Mouse (Mus musculus) forebrain, postnatal 0 days (tissue): ENCODE measurements around the gene Cntn5. TPM values are rescaled to one million over a fixed set of nuclear protein-coding genes. Genes with fewer than 3 reads are reported as not detected.

Experiments used
- ATAC-seq: fragments of 200-750 bp; cut with Nextera tagmentation; 2 replicates; pipeline ENCODE4 v1.8.0; 2017; ENCODE audit warnings: mild to moderate bottlenecking, moderate library complexity
- DNase-seq: peaks from one replicate; pipeline ENCODE4 v3.0.0-alpha.2; 2015
- H3K27ac ChIP-seq: fragments of 300-500 bp; sonication (generic); 2 replicates; pipeline ENCODE4 v1.5.1; 2014; ENCODE audit warnings: low read depth, mild to moderate bottlenecking, antibody characterized with exemption, low read length, moderate library complexity, mixed read lengths
- H3K27me3 ChIP-seq: fragments of 300-500 bp; sonication (generic); 2 replicates; pipeline ENCODE4 v1.6.1; 2014; ENCODE audit warnings: mild to moderate bottlenecking, low read length, mixed read lengths; ENCODE audit not compliant: insufficient read depth
- H3K36me3 ChIP-seq: fragments of 300-500 bp; sonication (generic); 2 replicates; pipeline ENCODE4 v1.6.1; 2014; ENCODE audit warnings: mild to moderate bottlenecking, moderate library complexity; ENCODE audit not compliant: insufficient read depth
- H3K4me1 ChIP-seq: fragments of 300-500 bp; sonication (generic); 2 replicates; pipeline ENCODE4 v1.6.1; 2014; ENCODE audit warnings: antibody characterized with exemption; ENCODE audit not compliant: insufficient read depth
- H3K4me2 ChIP-seq: fragments of 300-500 bp; sonication (generic); 2 replicates; pipeline ENCODE4 v1.6.1; 2014; ENCODE audit warnings: low read depth, mild to moderate bottlenecking, moderate library complexity
- H3K4me3 ChIP-seq: fragments of 300-500 bp; sonication (generic); 2 replicates; pipeline ENCODE4 v1.5.1; 2014; ENCODE audit warnings: low read depth, low read length, mixed read lengths
- H3K9ac ChIP-seq: fragments of 300-500 bp; sonication (generic); 2 replicates; pipeline ENCODE4 v1.6.1; 2014; ENCODE audit warnings: mild to moderate bottlenecking
- H3K9me3 ChIP-seq: fragments of 300-500 bp; sonication (generic); 2 replicates; pipeline ENCODE4 v1.6.1; 2016; ENCODE audit warnings: low read length
- CTCF ChIP-seq: sonication (generic); IDR thresholded peaks from 2 replicates; pipeline ENCODE4 v1.5.1; 2016; ENCODE audit warnings: antibody characterized with exemption, control low read depth, low read depth
- WGBS: fragments of 180-500 bp; shearing (Covaris S2); extraction: QIAGEN DNeasy Blood & Tissue Kit; methylation state at CpG from one replicate; pipeline ENCODE4 v1.1.7; 2014; 5-methylcytosine and 5-hydroxymethylcytosine counted together
- polyA plus RNA-seq: library from polyadenylated mRNA; unstranded; fragments of >200 nt; fragmentation: Nextera tagmentation; extraction: Ambion mirVana; gene quantifications from 2 replicates; pipeline ENCODE4 v1.2.1, GENCODE M21; 2015
- total RNA-seq: library from RNA; depleted of rRNA; stranded (reverse); fragments of >200 nt; gene quantifications from 2 replicates; pipeline ENCODE4 v1.2.3, GENCODE M21; 2014

The Cntn5 gene
- total and polyA plus RNA-seq, 2 experiments from 2014 or later = 15.5 to 25.9 TPM

DNA sequence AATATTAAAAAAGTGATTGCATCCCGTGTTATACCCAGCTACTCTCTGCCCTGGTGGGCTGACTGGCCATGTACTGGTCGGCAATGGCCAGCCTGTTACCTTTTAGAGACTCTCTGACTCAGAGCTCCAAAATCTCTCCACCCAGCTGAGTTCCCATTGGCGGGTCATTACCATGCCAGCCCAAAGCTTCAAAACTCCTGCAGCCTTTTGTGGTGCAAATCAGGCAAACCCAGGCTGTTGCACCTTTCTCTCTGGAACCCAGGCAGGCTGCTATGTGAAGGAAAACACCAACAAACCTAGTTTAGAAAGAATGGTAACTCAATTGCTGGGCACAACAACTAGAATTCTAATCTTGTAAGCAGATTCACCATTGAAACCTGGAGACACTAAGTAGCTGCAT lies 639.0 kb downstream of the Cntn5 start:
- 36% methylated on average over 3 of the region's 3 CpGs for WGBS
- no peak for DNase-seq
- H3K36me3 ChIP-seq = no peaks in the 10 kb centered on the region
- TF ChIP-seq CTCF = no peak
- H3K9me3 ChIP-seq = no peaks in the 10 kb centered on the region
- no peak overlapping the region for H3K9ac ChIP-seq
- no peak overlapping the region for H3K4me3 ChIP-seq
- no peak overlapping the region for H3K4me2 ChIP-seq
- H3K27ac ChIP-seq = no peak overlapping the region
- ATAC-seq = no peak
- H3K4me1 ChIP-seq = no peaks in the 10 kb centered on the region
- H3K27me3 ChIP-seq = no peaks in the 10 kb centered on the region

DNA sequence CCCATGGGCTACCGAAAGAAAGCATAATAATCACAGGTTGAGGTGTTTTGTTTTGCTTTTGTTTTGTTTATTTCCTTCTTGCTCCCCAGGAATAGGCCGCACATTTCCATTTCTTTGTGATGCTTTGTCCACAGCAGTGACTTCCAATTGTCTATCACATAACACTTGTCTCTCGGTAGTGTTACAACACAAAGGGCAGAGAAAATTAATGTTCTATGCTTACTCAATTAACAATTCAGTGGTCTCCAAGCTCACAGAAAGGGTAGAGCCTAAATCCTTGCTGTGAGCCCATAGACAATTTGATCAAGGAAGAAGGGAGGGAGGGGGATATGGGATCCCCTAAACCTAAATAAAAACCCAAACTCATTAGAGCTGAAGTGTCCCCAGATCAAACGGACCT lies 671.2 kb downstream of the Cntn5 start:
- Histone ChIP-seq H3K4me1 (no peaks in the 10 kb centered on the region), H3K4me2 (no peak overlapping the region), H3K4me3 (no peak overlapping the region), H3K27ac (no peak overlapping the region), H3K9me3 (no peaks in the 10 kb centered on the region), H3K27me3 (no peaks in the 10 kb centered on the region), H3K9ac (no peak overlapping the region), H3K36me3 (no peaks in the 10 kb centered on the region)
- DNase-seq = no peak
- TF ChIP-seq CTCF = no peak
- 65% methylated on average over 4 of the region's 4 CpGs for WGBS
- ATAC-seq = no peak

DNA sequence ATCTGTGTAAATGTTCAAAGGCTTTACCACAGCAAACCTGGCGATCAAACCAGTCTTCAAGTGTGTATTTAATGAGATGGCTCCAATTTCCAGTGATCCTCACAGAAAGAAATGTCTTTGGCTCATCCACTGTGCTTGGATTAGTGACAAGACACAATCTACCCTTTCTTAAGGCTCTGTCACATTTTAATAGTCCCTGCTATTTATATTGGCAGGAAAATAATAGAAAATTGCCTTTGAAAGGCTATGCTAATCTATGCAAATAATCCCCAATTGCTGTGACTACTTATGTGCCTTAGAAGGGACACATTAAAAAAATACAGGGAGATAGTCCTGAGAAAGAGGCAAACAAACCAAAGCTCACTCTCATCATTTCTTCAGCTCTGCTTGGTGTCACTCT lies 672.5 kb downstream of the Cntn5 start:
- Histone ChIP-seq H3K27me3 (no peaks in the 10 kb centered on the region), H3K4me1 (no peaks in the 10 kb centered on the region), H3K4me3 (no peak overlapping the region), H3K9ac (no peak overlapping the region), H3K36me3 (no peaks in the 10 kb centered on the region), H3K4me2 (no peak overlapping the region), H3K9me3 (no peaks in the 10 kb centered on the region), H3K27ac (no peak overlapping the region)
- 20% methylated on average over 1 of the region's 1 CpGs for WGBS
- no peak for TF ChIP-seq CTCF
- ATAC-seq (peak; percentile 53; the same call in 1 of the 2 replicates), DNase-seq (no peak)

GRCm38 (mm10) chr9:10230973-10231372 lies 673.6 kb downstream of the Cntn5 start:
- Histone ChIP-seq H3K4me3 (no peak overlapping the region), H3K27ac (no peak overlapping the region), H3K4me2 (no peak overlapping the region), H3K9ac (no peak overlapping the region), H3K9me3 (no peaks in the 10 kb centered on the region), H3K27me3 (no peaks in the 10 kb centered on the region), H3K4me1 (no peaks in the 10 kb centered on the region), H3K36me3 (no peaks in the 10 kb centered on the region)
- no peak for ATAC-seq
- DNase-seq = no peak
- TF ChIP-seq CTCF = no peak

DNA sequence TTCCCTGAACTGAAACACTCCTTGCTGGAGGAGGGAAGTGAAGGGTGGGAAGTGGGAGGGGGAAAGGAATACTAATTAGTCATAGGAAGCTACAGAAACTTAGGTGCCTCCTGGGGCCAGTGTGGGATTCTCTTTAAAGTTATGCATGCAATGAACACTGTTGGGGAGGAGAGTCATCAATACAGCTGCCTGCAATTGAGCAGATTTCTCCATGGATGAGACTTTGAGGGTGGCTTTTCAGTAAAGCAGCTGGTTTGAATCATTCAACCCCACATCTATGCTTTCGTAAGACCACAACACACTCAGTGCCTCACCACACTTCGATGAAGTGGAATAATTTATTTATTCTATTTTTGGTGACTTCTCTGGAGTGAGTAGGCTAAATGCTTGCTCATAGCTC lies 674.9 kb downstream of the Cntn5 start:
- DNase-seq (no peak), ATAC-seq (peak; percentile 10; the same call in 1 of the 2 replicates)
- no peaks in the 10 kb centered on the region for H3K36me3 ChIP-seq
- H3K9ac ChIP-seq = no peak overlapping the region
- TF ChIP-seq CTCF = no peak
- H3K27ac ChIP-seq = no peak overlapping the region
- no peak overlapping the region for H3K4me3 ChIP-seq
- no peak overlapping the region for H3K4me2 ChIP-seq
- WGBS = 44% methylated on average over 2 of the region's 2 CpGs
- no peaks in the 10 kb centered on the region for H3K27me3 ChIP-seq
- H3K9me3 ChIP-seq = no peaks in the 10 kb centered on the region
- H3K4me1 ChIP-seq = no peaks in the 10 kb centered on the region

GRCm38 (mm10) chr9:10226013-10226412 lies 678.6 kb downstream of the Cntn5 start:
- TF ChIP-seq CTCF = no peak
- DNase-seq = peak; percentile 12
- WGBS = 42% methylated on average over 2 of the region's 2 CpGs
- ATAC-seq = peak; percentile 73
- no peak overlapping the region for H3K4me2 ChIP-seq
- no peaks in the 10 kb centered on the region for H3K36me3 ChIP-seq
- H3K4me3 ChIP-seq = no peak overlapping the region
- no peak overlapping the region for H3K9ac ChIP-seq
- no peaks in the 10 kb centered on the region for H3K27me3 ChIP-seq
- no peaks in the 10 kb centered on the region for H3K9me3 ChIP-seq
- H3K27ac ChIP-seq = no peak overlapping the region
- H3K4me1 ChIP-seq = no peaks in the 10 kb centered on the region

DNA sequence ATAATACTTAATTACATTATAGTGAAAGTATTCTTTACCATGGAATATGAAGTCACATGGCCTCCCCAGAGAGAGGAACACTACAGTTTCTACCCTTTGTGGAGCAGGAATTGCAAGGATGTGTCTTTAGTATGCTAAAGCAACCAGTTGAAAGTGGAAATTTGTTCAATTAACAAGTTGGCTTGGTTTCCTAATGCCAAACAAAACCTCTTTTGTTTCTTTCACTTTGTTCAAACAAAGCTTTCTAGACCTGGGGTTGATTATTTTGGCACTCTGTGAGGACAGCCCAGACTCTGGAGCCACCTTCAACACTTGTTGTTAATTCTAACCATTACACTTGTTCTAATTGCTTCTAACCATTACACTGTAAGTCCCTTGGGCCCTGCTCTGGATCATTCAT lies 718.5 kb downstream of the Cntn5 start:
- TF ChIP-seq CTCF = no peak
- ATAC-seq (no peak), DNase-seq (peak; percentile 18)
- Histone ChIP-seq H3K9me3 (no peaks in the 10 kb centered on the region), H3K4me3 (no peak overlapping the region), H3K4me2 (no peak overlapping the region), H3K36me3 (no peaks in the 10 kb centered on the region), H3K4me1 (no peaks in the 10 kb centered on the region), H3K27me3 (no peaks in the 10 kb centered on the region), H3K9ac (no peak overlapping the region), H3K27ac (no peak overlapping the region)

DNA sequence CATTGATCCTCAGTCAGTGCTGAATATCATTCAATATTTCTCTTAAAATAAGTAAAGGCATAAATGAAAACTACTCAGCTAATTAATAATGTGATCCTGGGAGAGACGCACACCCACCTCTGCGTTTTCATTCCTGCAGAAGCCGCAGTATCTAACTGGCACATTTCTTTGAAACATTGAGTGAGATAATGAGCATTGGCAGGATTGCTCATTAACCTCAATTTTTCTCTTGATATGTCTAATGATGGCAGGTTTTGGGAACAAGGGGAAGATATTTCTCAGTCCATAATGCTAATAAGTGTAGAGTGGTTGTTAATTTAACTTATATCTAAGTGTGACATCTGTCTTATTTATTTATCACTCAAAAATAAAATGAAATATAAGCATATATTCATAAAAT lies 734.0 kb downstream of the Cntn5 start:
- Histone ChIP-seq H3K27ac (no peak overlapping the region), H3K27me3 (no peaks in the 10 kb centered on the region), H3K4me2 (no peak overlapping the region), H3K4me3 (no peak overlapping the region), H3K9me3 (no peaks in the 10 kb centered on the region), H3K4me1 (no peaks in the 10 kb centered on the region), H3K36me3 (no peaks in the 10 kb centered on the region), H3K9ac (no peak overlapping the region)
- WGBS = 51% methylated on average over 3 of the region's 3 CpGs
- DNase-seq = no peak
- no peak for TF ChIP-seq CTCF
- ATAC-seq = no peak
